ENCODE assay signal across 8 mouse cellular contexts in genomic region chr11:115257775-115258510, GRCm38 (mm10). TPM values are rescaled to one million over a fixed set of nuclear protein-coding genes. Genes with fewer than 3 reads are reported as not detected.
A peak's percentile ranks its signal among the peaks of the same experiment; 100 is the strongest.
DNase-seq lines count a peak whose midpoint lies in the region; ATAC-seq lines count a peak whose summit lies in the region.

No protein-coding gene starts in this region.

- H3K9me3 ChIP-seq in embryonic facial prominence, embryonic 10.5 days: no peaks in the 10 kb centered on the region
- no peaks in the 10 kb centered on the region for H3K9me3 ChIP-seq in intestine, embryonic 16.5 days (ENCODE audit: control insufficient read depth, low read length)
- H3K9me3 ChIP-seq in midbrain, embryonic 10.5 days (replicated peaks): no peaks in the 10 kb centered on the region

- peak overlapping the region; percentile 42 for H3K4me3 ChIP-seq in embryonic facial prominence, embryonic 10.5 days
- peak overlapping the region; percentile 27 for H3K4me3 ChIP-seq in intestine, embryonic 16.5 days (ENCODE audit: low read length)
- peak overlapping the region; percentile 40 for H3K4me3 ChIP-seq in midbrain, embryonic 10.5 days

- no peaks in the 10 kb centered on the region for H3K36me3 ChIP-seq in embryonic facial prominence, embryonic 10.5 days (replicated peaks)
- H3K36me3 ChIP-seq in intestine, embryonic 16.5 days (ENCODE audit: control insufficient read depth, insufficient read depth, low read length): no peaks in the 10 kb centered on the region
- no peaks in the 10 kb centered on the region for H3K36me3 ChIP-seq in midbrain, embryonic 10.5 days

- H3K27me3 ChIP-seq in embryonic facial prominence, embryonic 10.5 days (replicated peaks; ENCODE audit: low read depth, poor library complexity, severe bottlenecking): peaks cover 100% of the 10 kb centered on the region
- peaks cover 71% of the 10 kb centered on the region for H3K27me3 ChIP-seq in intestine, embryonic 16.5 days (replicated peaks; ENCODE audit: control insufficient read depth, insufficient read depth, low read length)
- H3K27me3 ChIP-seq in midbrain, embryonic 10.5 days (ENCODE audit: low read depth, poor library complexity, severe bottlenecking): peaks cover 100% of the 10 kb centered on the region

- H3K27ac ChIP-seq in embryonic facial prominence, embryonic 10.5 days (replicated peaks): no peak overlapping the region
- no peak overlapping the region for H3K27ac ChIP-seq in intestine, embryonic 16.5 days (ENCODE audit: low read length)
- no peak overlapping the region for H3K27ac ChIP-seq in midbrain, embryonic 10.5 days (replicated peaks)

- peak; percentile 54 for DNase-seq in embryo, embryonic 10 days (ENCODE audit: low spot score)
- no peak for DNase-seq in embryo, embryonic 10.5 days (ENCODE audit: low spot score)
- peak; percentile 74 for DNase-seq in embryonic facial prominence, embryonic 10.5 days (ENCODE audit: low spot score)
- no peak for DNase-seq in midbrain, embryonic 10.5 days (ENCODE audit: low spot score)
- no peak for DNase-seq in Muller cell, postnatal 12 days (ENCODE audit: inconsistent ontology term)
- DNase-seq in right cerebral cortex, adult 18-20 months: no peak
- no peak for DNase-seq in layer of hippocampus, adult 8-10 months (ENCODE audit: low spot score in 2 of 2)

- H3K9ac ChIP-seq in intestine, embryonic 16.5 days (ENCODE audit: low read depth, low read length): no peak overlapping the region

- WGBS in embryonic facial prominence, embryonic 10.5 days: 14% methylated on average over 59 of the region's 59 CpGs
- 15% methylated on average over 59 of the region's 59 CpGs for WGBS in intestine, embryonic 16.5 days
- WGBS in midbrain, embryonic 10.5 days: 16% methylated on average over 59 of the region's 59 CpGs

- H3K4me2 ChIP-seq in intestine, embryonic 16.5 days (ENCODE audit: low read depth, low read length): peak overlapping the region; percentile 22; the same call in 1 of the 2 replicates

- peaks cover 10% of the 10 kb centered on the region for H3K4me1 ChIP-seq in embryonic facial prominence, embryonic 10.5 days
- H3K4me1 ChIP-seq in intestine, embryonic 16.5 days (ENCODE audit: control insufficient read depth, insufficient read depth, low read length): peaks cover 4% of the 10 kb centered on the region; the same call in 1 of the 2 replicates
- peaks cover 9% of the 10 kb centered on the region for H3K4me1 ChIP-seq in midbrain, embryonic 10.5 days

- ATAC-seq in intestine, embryonic 16.5 days: peak; percentile 81

RNA-seq across cellular contexts. Expression of gene Grin2c, which starts 9.1 kb away (rescaled TPM):
- polyA plus RNA-seq in embryonic facial prominence, embryonic 10.5 days (2016; fragmentation: Nextera tagmentation; extraction: Ambion mirVana): 0.06 and 0.07 TPM in 2 replicates
- polyA plus RNA-seq in intestine, embryonic 16.5 days (2015; fragmentation: Nextera tagmentation; extraction: Ambion mirVana): 0.06 TPM in 1 of 2 replicates, not detected in the other
- 0.02 and 0.06 TPM in 2 replicates for polyA plus RNA-seq in midbrain, embryonic 10.5 days (2016; fragmentation: Nextera tagmentation; extraction: Ambion mirVana)
- total RNA-seq in layer of hippocampus, adult 8-10 months (2022): 10 to 100 TPM; 42.3 to 48.8 (median 44.6) TPM

RNA-seq across cellular contexts. Expression of gene Fdxr, which starts 18.9 kb away (rescaled TPM):
- 17.6 and 18.1 TPM in 2 replicates for polyA plus RNA-seq in embryonic facial prominence, embryonic 10.5 days (2016; fragmentation: Nextera tagmentation; extraction: Ambion mirVana)
- polyA plus RNA-seq in intestine, embryonic 16.5 days (2015; fragmentation: Nextera tagmentation; extraction: Ambion mirVana): 21.7 and 22.9 TPM in 2 replicates
- polyA plus RNA-seq in midbrain, embryonic 10.5 days (2016; fragmentation: Nextera tagmentation; extraction: Ambion mirVana): 16.7 and 19.8 TPM in 2 replicates
- 10 to 100 TPM; 22.8 to 25.5 (median 24.6) TPM for total RNA-seq in layer of hippocampus, adult 8-10 months (2022)

RNA-seq across cellular contexts. Expression of gene Fads6, which starts 39.5 kb away (rescaled TPM):
- polyA plus RNA-seq in embryonic facial prominence, embryonic 10.5 days (2016; fragmentation: Nextera tagmentation; extraction: Ambion mirVana): 0.27 and 0.62 TPM in 2 replicates
- 1.2 and 1.5 TPM in 2 replicates for polyA plus RNA-seq in intestine, embryonic 16.5 days (2015; fragmentation: Nextera tagmentation; extraction: Ambion mirVana)
- polyA plus RNA-seq in midbrain, embryonic 10.5 days (2016; fragmentation: Nextera tagmentation; extraction: Ambion mirVana): 0.22 and 0.37 TPM in 2 replicates
- total RNA-seq in layer of hippocampus, adult 8-10 months (2022): 10 to 100 TPM; 16.7 to 18.5 (median 17.1) TPM

RNA-seq across cellular contexts. Expression of gene Otop2, which starts 49.0 kb away (rescaled TPM):
- polyA plus RNA-seq in embryonic facial prominence, embryonic 10.5 days (2016; fragmentation: Nextera tagmentation; extraction: Ambion mirVana): not detected in 2 replicates
- polyA plus RNA-seq in intestine, embryonic 16.5 days (2015; fragmentation: Nextera tagmentation; extraction: Ambion mirVana): 0.11 TPM in 1 of 2 replicates, not detected in the other
- polyA plus RNA-seq in midbrain, embryonic 10.5 days (2016; fragmentation: Nextera tagmentation; extraction: Ambion mirVana): not detected in 2 replicates
- under 1 TPM; 0.30 to 0.55 (median 0.40) TPM for total RNA-seq in layer of hippocampus, adult 8-10 months (2022)

Comparison
In these comparisons a context has a peak if more than half of its experiments do, and no peak if none do; other contexts are left out.
1. DNase-seq: peak in embryo, embryonic 10 days (single experiment) and embryonic facial prominence, embryonic 10.5 days (single experiment); none in embryo, embryonic 10.5 days (single experiment), midbrain, embryonic 10.5 days (single experiment), Muller cell, postnatal 12 days (single experiment), right cerebral cortex, adult 18-20 months (single experiment) and layer of hippocampus, adult 8-10 months (0 of 2).
2. Peak in every context shown above with its lines, with median percentiles within 50 percentile points of each other: H3K4me3 ChIP-seq.